Mouse (Mus musculus): ENCODE measurements around the gene Ube2q2.
"Not testable (repeated sequence)": the region's sequence is repeated elsewhere in the genome, so short reads cannot be mapped to it uniquely, and the experiment has no call there.

The Ube2q2 gene

GRCm38 (mm10) chr9:55148854-55149498, at the start of gene Ube2q2:
Gene Ube2q2 (plus strand): TSS chr9:55148854.
- peak; percentile 75 for DNase-seq (ENCODE audit: low spot score)

GRCm38 (mm10) chr9:55101117-55101516, 47.5 kb upstream of the Ube2q2 start:
- no peak for DNase-seq (ENCODE audit: low spot score)

- DNase-seq (ENCODE audit: low spot score) = no peak
These were observed 46.3 kb upstream of the Ube2q2 start for GRCm38 (mm10) chr9:55102186-55102835.

GRCm38 (mm10) chr9:55102931-55103630, 45.6 kb upstream of the Ube2q2 start:
- DNase-seq (ENCODE audit: low spot score) = no peak

- DNase-seq (ENCODE audit: low spot score) = peak; percentile 93
These were observed 38.4 kb upstream of the Ube2q2 start for GRCm38 (mm10) chr9:55110059-55110834.

GRCm38 (mm10) chr9:55110835-55111217, 37.8 kb upstream of the Ube2q2 start:
- not testable (repeated sequence) for DNase-seq (ENCODE audit: low spot score)

GRCm38 (mm10) chr9:55114752-55115151, 33.9 kb upstream of the Ube2q2 start:
- DNase-seq (ENCODE audit: low spot score) = peak; percentile 46

- DNase-seq (ENCODE audit: low spot score) = no peak
These were observed 31.2 kb upstream of the Ube2q2 start for GRCm38 (mm10) chr9:55117293-55118055.

- no peak for DNase-seq (ENCODE audit: low spot score)
These were observed 26.1 kb upstream of the Ube2q2 start for GRCm38 (mm10) chr9:55122586-55122985.

- DNase-seq (ENCODE audit: low spot score) = no peak
These were observed 22.9 kb upstream of the Ube2q2 start for GRCm38 (mm10) chr9:55125735-55126134.

GRCm38 (mm10) chr9:55126295-55126694, 22.4 kb upstream of the Ube2q2 start:
- no peak for DNase-seq (ENCODE audit: low spot score)

GRCm38 (mm10) chr9:55131851-55132250, 16.8 kb upstream of the Ube2q2 start:
- DNase-seq (ENCODE audit: low spot score) = no peak

GRCm38 (mm10) chr9:55136576-55136975, 12.1 kb upstream of the Ube2q2 start:
- DNase-seq (ENCODE audit: low spot score) = no peak

GRCm38 (mm10) chr9:55137112-55137511, 11.5 kb upstream of the Ube2q2 start:
- DNase-seq (ENCODE audit: low spot score) = no peak

- peak; percentile 56 for DNase-seq (ENCODE audit: low spot score)
These were observed 8.7 kb upstream of the Ube2q2 start for GRCm38 (mm10) chr9:55139958-55140357.

GRCm38 (mm10) chr9:55149499-55150278, 1.0 kb downstream of the Ube2q2 start:
- DNase-seq (ENCODE audit: low spot score) = peak; percentile 51

GRCm38 (mm10) chr9:55150279-55150726, 1.6 kb downstream of the Ube2q2 start:
- DNase-seq (ENCODE audit: low spot score) = no peak

- DNase-seq (ENCODE audit: low spot score) = no peak
These were observed 2.4 kb downstream of the Ube2q2 start for GRCm38 (mm10) chr9:55151096-55151495.

- no peak for DNase-seq (ENCODE audit: low spot score)
These were observed 4.3 kb downstream of the Ube2q2 start for GRCm38 (mm10) chr9:55152935-55153334.

GRCm38 (mm10) chr9:55170655-55171412, 22.2 kb downstream of the Ube2q2 start:
- peak; percentile 68 for DNase-seq (ENCODE audit: low spot score)
